Mouse (Mus musculus) G1E (cell line): ENCODE measurements around the gene Invs. TPM values are rescaled to one million over a fixed set of nuclear protein-coding genes. Genes with fewer than 3 reads are reported as not detected.

ENCODE experiments used
- ATAC-seq: 2 replicates; pipeline ENCODE4 v1.8.0; 2016; ENCODE audit warnings: mild to moderate bottlenecking; ENCODE audit not compliant: insufficient number of reproducible peaks, poor library complexity, low FRiP score, severe bottlenecking; ENCODE audit errors: extremely low read depth
- DNase-seq: peaks from one replicate; pipeline ENCODE4 v3.0.0; 2012; ENCODE audit warnings: low spot score
- H3K27me3 ChIP-seq: 2 replicates; pipeline ENCODE4 v1.6.1; 2012; ENCODE audit warnings: mild to moderate bottlenecking, low read length, inconsistent platforms; ENCODE audit not compliant: insufficient read depth
- H3K36me3 ChIP-seq: replicated peaks from 2 replicates; pipeline ENCODE3; 2012; ENCODE audit warnings: mild to moderate bottlenecking, inconsistent platforms
- H3K4me1 ChIP-seq: 2 replicates; pipeline ENCODE4 v1.6.1; 2012; ENCODE audit warnings: low read depth, low read length, inconsistent platforms, mixed read lengths; ENCODE audit not compliant: insufficient read depth
- H3K4me3 ChIP-seq: 2 replicates; pipeline ENCODE4 v1.5.1; 2012; ENCODE audit warnings: low read depth, mild to moderate bottlenecking, inconsistent platforms, low read length, moderate library complexity, mixed read lengths
- H3K9me3 ChIP-seq: replicated peaks from 2 replicates; pipeline ENCODE4 v1.6.1; 2012; ENCODE audit warnings: inconsistent platforms
- CTCF ChIP-seq: IDR thresholded peaks from 2 replicates; pipeline ENCODE4 v1.5.1; 2012; ENCODE audit warnings: low read depth, low read length, inconsistent platforms, mixed read lengths
- GATA1 ChIP-seq: IDR thresholded peaks from 2 replicates; pipeline ENCODE4 v1.6.1; 2012; ENCODE audit warnings: borderline replicate concordance, low read length, inconsistent platforms, mixed read lengths
- GATA2 ChIP-seq: IDR thresholded peaks from 2 replicates; pipeline ENCODE4 v1.6.1; 2012; ENCODE audit warnings: low read depth, low read length, inconsistent platforms, borderline replicate concordance
- POLR2AphosphoS5 ChIP-seq: IDR thresholded peaks from 2 replicates; pipeline ENCODE4 v1.6.1; 2012; ENCODE audit warnings: low read depth, low read length, inconsistent platforms; ENCODE audit not compliant: insufficient replicate concordance
- TAL1 ChIP-seq: conservative IDR thresholded peaks from 2 replicates; pipeline ENCODE4 v1.6.1; 2012; ENCODE audit warnings: low read depth, low read length, inconsistent platforms, mixed read lengths
- polyA plus RNA-seq: library from polyadenylated mRNA; stranded (reverse); fragments of >175 nt; gene quantifications from 2 replicates; pipeline ENCODE4 v1.2.3, GENCODE M21; 2012
- total RNA-seq, 2 experiments: library from RNA; stranded (forward) in 1 of 2; stranded (reverse) in 1 of 2; fragments of 200-1000 nt in 1 of 2; fragments of >200 nt in 1 of 2; fragmentation: Nextera tagmentation in 1 of 2; gene quantifications; 2 replicates each; pipeline ENCODE4 v1.2.3; 2014 to 2017

Invs gene
- total and polyA plus RNA-seq, 3 experiments = 7.5 to 25.8 (median 10.2) TPM

DNA sequence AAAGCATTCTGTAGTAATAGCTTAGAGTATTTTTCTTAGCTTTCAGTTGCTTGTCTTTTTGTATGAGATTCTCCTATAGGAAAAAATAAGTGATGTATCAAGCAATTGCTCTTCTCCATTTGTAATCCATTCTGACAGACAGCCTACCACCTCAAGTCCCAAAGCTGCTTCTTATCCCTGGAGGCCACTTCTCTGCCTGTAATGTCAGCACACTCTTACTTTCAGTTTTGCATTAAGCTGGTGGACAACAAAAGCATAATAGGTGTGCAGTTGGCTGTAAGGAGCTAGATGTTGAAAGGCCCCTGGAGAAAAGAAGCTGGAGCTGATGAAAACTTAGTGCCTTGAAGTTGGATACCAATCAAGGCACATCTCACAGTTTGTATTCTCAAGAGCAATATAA lies 26.3 kb upstream of the Invs start:
- H3K4me1 ChIP-seq = peaks cover 9% of the 10 kb centered on the region
- H3K4me3 ChIP-seq = no peak overlapping the region
- no peak for TF ChIP-seq POLR2AphosphoS5
- ATAC-seq (no peak), DNase-seq (no peak)
- H3K36me3 ChIP-seq = peaks cover 4% of the 10 kb centered on the region
- no peaks in the 10 kb centered on the region for H3K9me3 ChIP-seq
- no peaks in the 10 kb centered on the region for H3K27me3 ChIP-seq

DNA sequence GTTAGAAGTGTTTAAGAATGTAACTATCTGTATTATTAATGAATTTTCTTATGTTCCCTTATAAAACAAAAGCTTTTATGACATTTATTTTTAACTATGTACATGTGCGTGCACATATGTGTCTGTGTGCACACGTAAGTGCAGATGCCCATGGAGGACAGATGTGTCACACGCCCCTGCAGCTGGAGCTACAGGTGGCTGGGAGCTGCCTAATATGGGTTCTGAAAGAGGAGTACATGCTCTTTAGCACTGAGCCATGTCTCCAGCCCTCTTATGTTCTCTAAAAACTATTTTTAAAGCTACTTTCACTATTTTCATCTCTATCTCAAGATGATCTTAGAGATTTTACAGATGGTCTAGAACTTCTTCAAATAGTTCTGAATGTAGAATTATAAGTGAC lies 21.5 kb upstream of the Invs start:
- peaks cover 9% of the 10 kb centered on the region for H3K4me1 ChIP-seq
- TF ChIP-seq TAL1 (no peak), POLR2AphosphoS5 (no peak), GATA1 (no peak), GATA2 (no peak), CTCF (no peak)
- DNase-seq (no peak), ATAC-seq (no peak)
- no peak overlapping the region for H3K4me3 ChIP-seq
- no peaks in the 10 kb centered on the region for H3K27me3 ChIP-seq
- H3K36me3 ChIP-seq = peaks cover 15% of the 10 kb centered on the region
- no peaks in the 10 kb centered on the region for H3K9me3 ChIP-seq

DNA sequence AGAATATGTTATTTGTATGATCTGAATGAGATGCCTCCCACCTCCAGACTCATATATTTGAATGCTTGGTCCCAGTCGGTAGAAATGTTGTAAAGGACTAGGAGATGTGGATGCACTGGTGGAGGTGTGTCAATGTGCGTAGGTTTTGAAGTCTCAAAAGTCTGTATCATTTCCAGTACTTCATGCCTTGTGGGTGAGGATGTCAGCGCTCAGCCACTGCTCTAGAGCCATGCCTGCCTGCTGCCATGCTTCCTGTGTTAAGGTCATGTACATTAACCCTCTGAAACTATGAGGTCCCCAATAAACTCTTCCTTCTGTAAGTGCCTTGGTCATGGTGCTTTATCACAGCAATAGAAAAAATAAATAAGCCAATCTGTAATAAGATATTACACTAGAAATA lies 11.9 kb upstream of the Invs start:
- no peak for ATAC-seq
- no peaks in the 10 kb centered on the region for H3K9me3 ChIP-seq
- no peak for DNase-seq
- no peaks in the 10 kb centered on the region for H3K27me3 ChIP-seq
- H3K4me3 ChIP-seq = no peak overlapping the region
- peaks cover 19% of the 10 kb centered on the region for H3K36me3 ChIP-seq
- H3K4me1 ChIP-seq = no peaks in the 10 kb centered on the region; the same call in 1 of the 2 replicates
- TF ChIP-seq CTCF (no peak), GATA1 (no peak), TAL1 (no peak), POLR2AphosphoS5 (no peak), GATA2 (no peak)

DNA sequence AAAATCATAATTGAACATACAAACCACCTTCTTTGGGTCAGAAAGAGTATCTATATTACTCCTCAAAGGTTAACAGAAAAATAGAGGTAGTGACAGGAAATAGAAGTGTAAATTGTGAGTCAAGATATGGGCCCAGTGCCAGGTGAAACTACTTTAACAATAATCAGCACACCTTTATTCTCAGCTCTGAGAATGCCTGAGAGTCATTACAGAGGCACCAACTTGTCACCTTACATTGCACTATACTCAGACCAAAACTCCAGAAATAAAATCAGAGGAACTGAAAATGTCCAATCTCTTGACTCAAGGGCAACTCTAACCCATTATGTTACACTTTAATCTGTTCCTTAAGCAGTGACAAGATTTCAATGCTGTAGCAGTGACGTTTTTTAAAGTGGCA lies 11.4 kb upstream of the Invs start:
- Histone ChIP-seq H3K36me3 (peaks cover 19% of the 10 kb centered on the region), H3K4me1 (no peaks in the 10 kb centered on the region; the same call in 1 of the 2 replicates), H3K27me3 (no peaks in the 10 kb centered on the region), H3K9me3 (no peaks in the 10 kb centered on the region), H3K4me3 (no peak overlapping the region)
- DNase-seq = no peak
- ATAC-seq = no peak
- TF ChIP-seq TAL1 (no peak), POLR2AphosphoS5 (no peak), GATA2 (no peak), GATA1 (no peak)

DNA sequence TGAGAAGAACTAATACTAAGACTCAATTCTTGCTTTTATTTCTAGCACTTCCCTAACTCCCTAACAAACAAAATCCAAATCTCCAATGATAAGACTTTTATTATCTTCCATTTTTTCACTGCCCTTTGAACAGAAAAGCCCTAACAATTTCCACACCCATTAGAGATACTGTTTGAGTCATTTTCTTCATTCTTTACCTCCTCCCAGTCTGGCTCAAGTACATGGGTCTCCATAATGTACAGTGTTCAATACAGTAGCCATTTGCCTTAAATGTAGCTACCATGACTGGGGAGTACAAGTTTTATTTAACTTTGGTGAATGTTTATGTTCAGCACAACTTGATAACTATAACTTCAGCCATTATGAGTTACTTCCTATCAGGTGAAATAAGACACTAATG lies 9.0 kb upstream of the Invs start:
- no peak for ATAC-seq
- H3K27me3 ChIP-seq = no peaks in the 10 kb centered on the region
- H3K4me1 ChIP-seq = peaks cover 5% of the 10 kb centered on the region; the same call in 1 of the 2 replicates
- H3K9me3 ChIP-seq = no peaks in the 10 kb centered on the region
- H3K4me3 ChIP-seq = no peak overlapping the region
- TF ChIP-seq POLR2AphosphoS5 (no peak), GATA2 (no peak), CTCF (no peak), TAL1 (no peak), GATA1 (no peak)
- no peak for DNase-seq
- H3K36me3 ChIP-seq = peaks cover 26% of the 10 kb centered on the region

DNA sequence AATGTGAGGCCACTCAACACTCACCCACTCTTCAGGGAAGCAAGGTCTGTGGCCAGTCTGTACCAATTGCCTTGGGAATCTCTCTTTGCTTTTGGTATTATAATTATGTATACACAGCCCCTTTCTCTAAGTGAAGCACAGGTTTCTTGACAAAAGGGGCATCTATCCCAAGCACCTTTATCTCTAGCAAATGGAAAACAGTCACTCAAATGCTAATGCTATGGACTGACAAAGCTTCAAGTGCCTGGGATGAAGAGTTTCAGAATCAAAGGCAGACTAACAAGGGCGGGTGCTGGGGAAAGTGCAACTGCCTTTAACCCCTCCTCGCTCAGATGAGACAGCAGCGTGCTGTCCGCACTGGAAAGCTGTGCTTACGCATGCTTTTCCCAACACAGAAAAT lies 7.7 kb upstream of the Invs start:
- no peak overlapping the region for H3K4me3 ChIP-seq
- peaks cover 28% of the 10 kb centered on the region for H3K36me3 ChIP-seq
- no peak for ATAC-seq
- H3K9me3 ChIP-seq = no peaks in the 10 kb centered on the region
- TF ChIP-seq CTCF (no peak), TAL1 (no peak), POLR2AphosphoS5 (no peak), GATA1 (no peak), GATA2 (no peak)
- no peak for DNase-seq
- 0 out of 2 replicates have a peak, but pooled peaks cover 5% of the 10 kb centered on the region for H3K4me1 ChIP-seq
- no peaks in the 10 kb centered on the region for H3K27me3 ChIP-seq

DNA sequence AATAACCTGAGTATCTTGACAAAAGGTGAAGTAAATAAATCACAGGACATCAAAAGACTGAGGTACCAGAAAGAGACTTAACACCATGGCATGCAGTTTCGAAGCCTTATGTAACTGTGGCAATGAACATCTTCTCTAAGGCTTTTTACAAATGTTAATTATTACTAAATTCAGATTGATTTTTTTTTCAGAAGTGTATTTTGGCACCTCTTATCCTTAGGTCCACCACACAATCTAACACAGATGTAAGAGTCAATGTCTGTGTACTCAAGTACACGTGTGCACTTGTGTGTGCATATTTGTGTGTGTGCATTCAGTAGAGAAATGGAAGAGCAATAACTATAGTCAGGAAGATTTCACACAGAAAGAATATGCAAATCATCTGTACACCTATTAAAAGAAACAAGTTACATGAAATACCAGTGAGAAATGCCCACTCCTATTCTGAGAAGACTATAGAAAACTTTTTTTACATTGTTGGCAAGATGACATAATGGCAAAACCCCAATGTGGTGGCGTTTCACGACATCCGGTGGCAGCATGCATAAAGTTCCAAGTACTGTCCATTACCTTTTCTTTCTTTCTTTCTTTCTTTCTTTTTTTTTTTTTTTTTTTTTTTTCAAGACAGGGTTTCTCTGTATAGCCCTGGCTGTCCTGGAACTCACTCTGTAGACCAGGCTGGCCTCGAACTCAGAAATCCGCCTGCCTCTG lies 6.3 kb upstream of the Invs start:
- no peak for TF ChIP-seq GATA2
- no peak for TF ChIP-seq GATA1
- TF ChIP-seq POLR2AphosphoS5 = no peak
- TF ChIP-seq CTCF = no peak
- no peak for TF ChIP-seq TAL1
- DNase-seq = no peak
- H3K4me1 ChIP-seq = peaks cover 5% of the 10 kb centered on the region
- peaks cover 28% of the 10 kb centered on the region for H3K36me3 ChIP-seq
- H3K4me3 ChIP-seq = no peak overlapping the region
- no peaks in the 10 kb centered on the region for H3K9me3 ChIP-seq
- H3K27me3 ChIP-seq = no peaks in the 10 kb centered on the region
- no peak for ATAC-seq
